Mouse (Mus musculus): ENCODE measurements around the gene Tmprss9.

Gene Tmprss9

GRCm38 (mm10) chr10:80915260-80915659 is 43.6 kb downstream of the Tmprss9 start:
- DNase-seq (ENCODE audit: low spot score): no peak

GRCm38 (mm10) chr10:80915736-80916135 is 44.1 kb downstream of the Tmprss9 start:
- DNase-seq (ENCODE audit: low spot score): no peak

DNA sequence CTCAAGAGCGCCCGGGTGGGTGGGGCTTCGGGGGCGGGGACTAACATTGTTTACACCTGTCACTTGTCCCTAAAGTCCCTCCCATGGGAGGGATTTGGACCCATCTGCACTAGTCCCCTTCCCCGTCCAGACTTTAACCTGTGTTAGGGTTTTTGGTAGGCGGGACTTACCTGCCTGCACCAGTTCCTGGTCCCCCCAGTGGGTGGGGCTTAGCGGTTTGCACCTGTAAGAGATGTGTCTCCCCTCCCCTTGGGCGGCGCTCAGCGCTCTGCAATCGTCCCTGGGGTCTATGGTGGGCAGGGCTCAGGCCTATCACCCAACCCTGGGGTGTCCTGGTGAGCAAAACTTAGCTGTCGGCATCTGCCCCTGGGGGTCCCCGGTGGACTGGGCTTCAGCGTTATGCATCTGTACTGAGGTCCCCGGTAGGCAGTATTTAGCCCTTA is 45.7 kb downstream of the Tmprss9 start:
- DNase-seq (ENCODE audit: low spot score): no peak

- DNase-seq (ENCODE audit: low spot score): peak; percentile 77
Observed at GRCm38 (mm10) chr10:80917779-80918434, 46.3 kb downstream of the Tmprss9 start, which contains the start of gene Lmnb2. TSS of gene Lmnb2 (minus strand) at chr10:80918245.

DNA sequence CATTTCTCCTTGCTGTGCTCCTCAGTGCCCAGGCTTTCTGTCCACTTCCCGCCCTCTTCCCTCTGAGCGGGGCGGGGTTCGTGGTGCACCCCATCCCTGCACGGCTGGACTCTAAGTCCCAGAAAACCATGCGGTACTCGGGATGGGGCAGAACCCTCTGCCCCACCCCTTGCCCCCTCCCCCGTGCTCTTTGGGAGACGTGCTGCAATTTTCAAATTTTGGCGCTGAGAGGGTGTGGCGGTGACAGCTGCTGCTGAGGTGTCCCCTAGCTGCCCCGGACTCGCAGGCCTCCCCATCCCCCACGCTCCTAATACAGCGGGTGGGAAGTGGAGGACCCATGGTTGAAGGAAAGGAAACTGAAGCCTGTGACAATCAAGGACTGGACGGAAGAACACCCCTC is 50.3 kb downstream of the Tmprss9 start:
- DNase-seq (ENCODE audit: low spot score): no peak

GRCm38 (mm10) chr10:80925472-80925871 is 53.8 kb downstream of the Tmprss9 start:
- no peak for DNase-seq (ENCODE audit: low spot score)

DNA sequence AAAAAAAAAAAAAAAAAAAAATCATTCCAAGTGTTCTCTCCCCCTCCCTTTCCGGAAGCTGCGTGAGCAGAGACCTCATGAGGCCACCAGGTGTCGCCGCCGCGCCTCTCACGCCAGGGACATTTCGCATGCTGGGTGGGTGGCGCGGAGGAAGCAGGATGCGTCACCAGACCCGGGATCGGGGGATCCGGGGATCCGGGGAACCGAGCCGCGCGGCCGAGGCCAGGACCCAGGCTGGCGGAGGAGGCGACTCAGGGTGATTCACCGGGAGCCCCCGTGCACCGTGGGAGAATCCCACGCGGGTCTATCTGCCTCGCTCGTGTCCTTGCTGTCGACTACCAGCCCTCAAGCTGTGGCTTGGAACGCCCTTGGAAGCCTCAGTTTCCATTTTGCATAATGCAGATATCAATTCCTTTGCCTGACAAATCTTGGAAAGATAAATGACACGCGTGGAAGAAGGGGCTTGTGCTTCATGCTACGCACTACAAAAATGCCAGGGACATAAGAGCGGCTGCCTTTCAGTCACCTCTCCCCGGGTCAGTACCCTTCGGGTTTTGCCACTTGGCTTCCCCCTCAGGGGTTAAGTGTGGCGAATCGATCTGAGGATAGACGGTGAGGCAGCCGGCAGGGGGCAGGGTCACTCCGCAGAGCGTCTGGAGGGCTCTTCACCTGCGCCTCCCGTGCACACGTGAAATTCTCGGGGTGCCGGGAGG is 57.1 kb downstream of the Tmprss9 start:
- DNase-seq (ENCODE audit: low spot score): peak; percentile 91

DNA sequence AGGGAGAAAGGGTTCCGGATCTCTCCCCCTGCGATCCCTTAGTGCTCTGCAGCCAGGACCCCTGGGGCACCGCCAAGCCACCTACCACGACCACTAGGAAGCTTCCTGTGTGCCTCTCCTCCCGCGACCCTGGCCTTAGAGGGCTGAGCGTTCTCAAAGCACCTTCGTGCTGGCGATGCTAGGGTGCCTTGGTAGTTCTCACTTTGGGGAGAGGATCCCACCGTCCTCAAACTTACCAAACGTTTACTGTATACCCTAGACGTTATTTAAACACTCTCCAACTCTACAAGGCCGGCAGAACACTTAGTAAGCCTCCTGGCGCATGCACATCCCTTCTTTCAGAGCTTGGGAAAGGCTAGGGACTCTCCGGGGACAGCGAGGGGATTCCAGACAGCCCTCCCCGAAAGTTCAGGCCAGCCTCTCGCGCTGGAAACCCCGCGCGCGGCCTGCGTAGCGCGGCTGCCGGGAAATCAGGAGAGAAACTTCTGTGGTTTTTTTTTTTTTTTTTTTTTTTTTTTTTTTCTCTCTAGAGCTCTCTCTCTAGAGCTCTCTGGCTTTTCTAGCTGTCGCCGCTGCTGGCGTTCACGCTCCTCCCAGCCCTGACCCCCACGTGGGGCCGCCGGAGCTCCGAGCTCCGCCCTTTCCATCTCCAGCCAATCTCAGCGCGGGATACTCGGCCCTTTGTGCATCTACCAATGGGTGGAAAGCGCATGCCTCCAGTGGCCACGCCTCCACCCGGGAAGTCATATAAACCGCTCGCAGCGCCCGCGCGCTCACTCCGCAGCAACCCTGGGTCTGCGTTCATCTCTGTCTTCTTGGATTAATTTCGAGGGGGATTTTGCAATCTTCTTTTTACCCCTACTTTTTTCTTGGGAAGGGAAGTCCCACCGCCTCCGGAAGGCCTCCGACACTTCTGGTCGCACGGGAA is 57.9 kb downstream of the Tmprss9 start, which contains the start of gene Gadd45b:
TSS of gene Gadd45b (plus strand) at position 775 of the 928 bp plus-strand sequence.
- DNase-seq (ENCODE audit: low spot score): peak; percentile 99

GRCm38 (mm10) chr10:80930361-80931152 is 58.9 kb downstream of the Tmprss9 start:
- peak; percentile 45 for DNase-seq (ENCODE audit: low spot score)

- DNase-seq (ENCODE audit: low spot score): no peak
Observed at GRCm38 (mm10) chr10:80931153-80931671, 59.6 kb downstream of the Tmprss9 start.

DNA sequence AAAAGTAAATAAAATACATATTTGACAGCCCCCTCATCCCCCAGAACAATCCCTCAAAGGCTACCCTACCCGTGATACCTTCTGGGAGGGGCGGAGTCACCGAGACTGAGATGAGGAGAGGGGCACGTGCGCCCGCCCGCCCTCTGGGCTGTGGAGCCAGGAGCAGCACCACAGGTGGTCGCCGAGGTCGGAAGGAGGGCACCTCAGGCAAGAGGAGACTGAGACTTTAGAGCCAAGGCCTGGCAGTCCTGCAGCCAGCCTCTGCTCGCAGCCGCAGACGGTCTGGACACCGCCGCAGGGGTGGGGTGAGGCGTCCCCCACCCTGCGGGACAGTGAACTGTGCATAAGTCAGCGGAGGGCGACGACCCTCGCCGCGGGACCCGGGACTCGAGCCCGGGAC is 60.0 kb downstream of the Tmprss9 start:
- DNase-seq (ENCODE audit: low spot score): no peak

- peak; percentile 31 for DNase-seq (ENCODE audit: low spot score)
Observed at GRCm38 (mm10) chr10:80932206-80932605, 60.6 kb downstream of the Tmprss9 start.

GRCm38 (mm10) chr10:80932700-80933420 is 61.2 kb downstream of the Tmprss9 start:
- DNase-seq (ENCODE audit: low spot score): no peak

DNA sequence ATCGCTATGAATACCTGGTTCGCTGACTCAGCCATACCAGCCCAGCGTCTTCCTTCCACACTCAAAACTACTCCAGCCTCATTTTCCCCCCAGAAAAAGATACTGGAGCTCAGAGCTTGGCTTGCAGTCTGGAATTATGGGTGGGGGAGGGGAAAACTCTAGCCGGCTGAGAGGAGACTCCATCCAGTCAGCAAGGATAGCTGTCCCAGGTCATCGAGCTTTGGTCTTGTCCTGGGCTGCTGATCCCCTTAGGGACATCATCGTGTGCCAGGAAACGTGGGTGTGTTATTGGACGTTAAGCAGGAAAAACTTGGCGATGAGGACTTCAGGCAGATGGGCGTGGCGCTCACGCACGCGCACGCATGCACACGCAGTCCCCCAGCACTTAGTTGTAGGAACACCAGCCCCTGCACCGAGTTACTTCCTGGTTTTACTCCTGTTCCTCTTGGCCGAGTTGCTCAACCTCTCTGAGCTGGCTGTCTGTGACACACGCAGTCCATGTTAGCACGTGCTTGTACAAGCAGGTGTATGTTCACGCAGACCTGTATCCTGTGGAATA is 61.9 kb downstream of the Tmprss9 start:
- DNase-seq (ENCODE audit: low spot score): peak; percentile 31

GRCm38 (mm10) chr10:80934136-80934985 is 62.7 kb downstream of the Tmprss9 start:
- DNase-seq (ENCODE audit: low spot score): no peak

DNA sequence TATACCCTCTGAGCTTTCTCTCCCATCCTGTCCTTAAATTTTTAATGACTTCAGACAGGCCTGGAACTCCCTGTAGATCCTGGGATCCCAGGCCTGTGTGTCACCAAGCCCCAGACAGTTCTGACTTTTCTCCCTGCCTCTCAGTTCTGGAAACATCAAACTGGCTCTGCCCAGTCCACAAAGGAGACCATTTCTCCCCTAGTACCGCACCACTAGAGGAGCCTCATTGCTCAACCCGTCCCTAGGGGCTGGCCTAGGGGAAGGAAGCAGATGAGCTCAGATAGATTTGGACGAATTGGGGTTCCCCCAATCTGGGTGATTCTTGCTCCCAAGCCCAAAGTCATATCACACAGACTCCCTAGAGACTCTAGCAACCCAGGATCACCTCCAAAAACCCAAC is 63.6 kb downstream of the Tmprss9 start:
- no peak for DNase-seq (ENCODE audit: low spot score)

DNA sequence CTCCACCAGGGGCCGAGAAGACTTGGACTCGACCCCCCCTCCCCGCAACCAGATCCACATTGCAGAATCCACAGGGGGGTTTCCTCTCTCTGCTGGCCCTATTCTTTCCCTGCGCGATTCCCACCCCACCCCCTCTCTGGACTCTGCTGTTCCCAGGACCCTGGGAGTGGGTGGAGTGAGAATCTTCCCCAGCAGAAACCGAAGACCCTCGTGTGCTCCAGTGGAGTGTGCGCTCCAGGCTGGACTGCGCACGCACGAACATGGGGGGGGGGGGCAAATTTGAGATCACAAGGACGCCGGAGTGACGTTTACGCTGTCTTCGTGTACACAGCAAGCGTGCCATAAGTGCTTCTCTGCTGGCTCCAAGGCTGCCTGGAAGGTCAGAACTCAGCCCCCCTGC is 64.0 kb downstream of the Tmprss9 start:
- no peak for DNase-seq (ENCODE audit: low spot score)

DNA sequence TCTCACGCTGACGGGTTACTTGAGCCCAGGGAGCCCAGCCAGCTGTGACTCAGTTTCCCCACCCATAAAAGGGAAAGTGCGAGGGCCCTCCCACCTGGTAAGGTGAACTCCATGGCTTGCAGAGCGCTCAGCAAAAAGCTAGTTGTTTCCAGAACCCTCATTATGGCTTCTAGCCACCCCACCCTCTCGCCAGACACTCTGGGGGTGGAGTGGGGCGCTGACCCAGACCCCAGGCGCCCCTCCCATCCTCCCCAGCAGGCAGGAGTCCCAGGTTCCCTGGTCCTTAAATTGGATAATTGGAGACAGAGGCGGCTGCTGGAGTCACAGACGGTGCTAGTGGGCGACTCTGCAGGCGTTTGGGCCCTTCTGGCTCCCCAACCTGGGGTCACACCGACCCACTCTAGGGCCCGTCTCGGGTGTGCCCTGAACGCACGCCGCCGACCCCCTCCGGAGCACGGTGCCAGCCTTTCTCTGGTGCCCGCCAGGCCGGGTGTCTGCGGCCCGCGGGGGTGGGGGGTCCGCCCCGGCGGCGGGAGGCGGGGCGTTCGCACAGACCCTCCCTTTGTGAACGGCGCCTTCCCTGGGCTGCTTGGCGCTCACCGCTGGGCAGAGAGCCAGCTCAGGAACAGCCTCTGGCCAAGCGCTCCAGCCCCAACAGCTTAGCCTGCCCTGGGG is 64.6 kb downstream of the Tmprss9 start:
- peak; percentile 82 for DNase-seq (ENCODE audit: low spot score)

DNA sequence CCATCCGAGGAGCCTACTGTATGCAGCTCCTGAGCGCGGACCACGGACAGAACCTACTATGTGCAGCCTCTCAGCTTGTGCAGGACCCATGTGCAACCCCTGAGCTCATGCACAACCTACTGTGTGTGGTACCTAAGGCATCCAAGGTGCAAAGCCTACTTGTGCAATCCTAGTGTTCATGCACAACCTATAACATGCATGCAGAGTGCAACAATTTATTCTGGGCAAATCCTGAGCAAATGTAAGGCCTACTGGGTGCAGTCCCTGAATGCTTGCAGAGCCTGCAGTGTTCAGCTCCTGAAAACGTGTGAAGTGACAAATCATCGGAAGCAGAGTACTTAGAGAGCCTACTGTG is 65.1 kb downstream of the Tmprss9 start:
- no peak for DNase-seq (ENCODE audit: low spot score)

Measured in ovary, postnatal 36 days (tissue).